Mouse (Mus musculus) neural tube, embryonic 11.5 days (tissue): ENCODE data around the gene Kcnq1. TPM values are rescaled to one million over a fixed set of nuclear protein-coding genes. Genes with fewer than 3 reads are reported as not detected.

Experiments
- ATAC-seq: fragments of 200-750 bp; cut with Nextera tagmentation; 2 replicates; pipeline ENCODE4 v1.8.0; 2017; ENCODE audit warnings: moderate number of reproducible peaks, mild to moderate bottlenecking, moderate TSS enrichment, moderate library complexity; ENCODE audit not compliant: insufficient read depth, low FRiP score, low TSS enrichment
- DNase-seq: peaks from one replicate; pipeline ENCODE4 v3.0.0-alpha.2; 2015; ENCODE audit warnings: low spot score
- H3K27ac ChIP-seq: fragments of 300-500 bp; sonication (generic); 2 replicates; pipeline ENCODE4 v1.5.1; 2014; ENCODE audit warnings: low read depth, mild to moderate bottlenecking, low read length
- H3K27me3 ChIP-seq: fragments of 300-500 bp; sonication (generic); 2 replicates; pipeline ENCODE4 v1.6.1; 2014; ENCODE audit warnings: mild to moderate bottlenecking, low read length, mixed read lengths; ENCODE audit not compliant: control insufficient read depth, insufficient read depth
- H3K36me3 ChIP-seq: fragments of 300-500 bp; sonication (generic); 2 replicates; pipeline ENCODE4 v1.6.1; 2014; ENCODE audit warnings: mild to moderate bottlenecking, low read length, moderate library complexity, mixed read lengths; ENCODE audit not compliant: control insufficient read depth, insufficient read depth
- H3K4me1 ChIP-seq: fragments of 300-500 bp; sonication (generic); 2 replicates; pipeline ENCODE4 v1.6.1; 2014; ENCODE audit warnings: low read length, mixed read lengths; ENCODE audit not compliant: control insufficient read depth, insufficient read depth
- H3K4me2 ChIP-seq: fragments of 300-500 bp; sonication (generic); 2 replicates; pipeline ENCODE4 v1.6.1; 2014; ENCODE audit warnings: low read depth, mild to moderate bottlenecking, moderate library complexity
- H3K4me3 ChIP-seq: fragments of 300-500 bp; sonication (generic); 2 replicates; pipeline ENCODE4 v1.5.1; 2014; ENCODE audit warnings: low read depth, low read length
- H3K9ac ChIP-seq: fragments of 300-500 bp; sonication (generic); 2 replicates; pipeline ENCODE4 v1.6.1; 2014; ENCODE audit warnings: mild to moderate bottlenecking, low read length
- H3K9me3 ChIP-seq: fragments of 300-500 bp; sonication (generic); 2 replicates; pipeline ENCODE4 v1.6.1; 2016; ENCODE audit warnings: low read length; ENCODE audit not compliant: control insufficient read depth
- WGBS: fragments of 180-500 bp; shearing (Covaris S2); extraction: QIAGEN DNeasy Blood & Tissue Kit; methylation state at CpG from one replicate; pipeline ENCODE4 v1.1.7; 2014; 5-methylcytosine and 5-hydroxymethylcytosine counted together
- polyA plus RNA-seq: library from polyadenylated mRNA; unstranded; fragments of >200 nt; fragmentation: Nextera tagmentation; extraction: Ambion mirVana; gene quantifications from 2 replicates; pipeline ENCODE4 v1.2.1, GENCODE M21; 2014

Kcnq1 gene
- polyA plus RNA-seq: 1.6 and 1.7 TPM in 2 replicates

DNA sequence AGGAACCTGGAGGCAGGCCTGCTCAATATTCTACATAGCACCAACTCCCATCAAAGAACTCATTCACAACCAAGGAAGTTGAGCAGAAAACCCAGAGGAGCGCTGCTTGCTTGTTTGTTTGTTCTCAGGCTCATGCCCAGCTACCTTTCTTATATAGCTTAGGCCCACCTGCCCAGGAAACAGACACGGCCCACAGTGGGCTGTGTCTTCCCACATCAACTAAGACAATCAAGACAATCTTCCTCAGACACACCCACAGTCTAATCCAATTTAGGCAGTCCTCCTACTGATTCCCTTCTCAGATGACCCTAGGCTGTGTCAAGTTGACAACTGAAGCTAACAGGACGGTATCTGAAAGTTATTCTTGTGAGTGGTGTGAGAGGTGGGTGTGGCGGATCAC, at the start of gene Kcnq1:
Kcnq1 (plus strand) TSS at position 301 of the 400 bp plus-strand sequence.
- peaks cover 36% of the 10 kb centered on the region for H3K27me3 ChIP-seq
- ATAC-seq (no peak), DNase-seq (no peak)
- peak within 1 kb of the TSS; percentile 42 for H3K4me2 ChIP-seq
- no peaks in the 10 kb centered on the region for H3K9me3 ChIP-seq
- H3K9ac ChIP-seq: no peak within 1 kb of the TSS
- 75% methylated on average over 4 of the region's 4 CpGs for WGBS
- peak within 1 kb of the TSS; percentile 24 for H3K4me3 ChIP-seq
- H3K4me1 ChIP-seq: 0 out of 2 replicates have a peak, but pooled peaks cover 7% of the 10 kb centered on the region
- no peaks in the 10 kb centered on the region for H3K36me3 ChIP-seq
- no peak within 1 kb of the TSS for H3K27ac ChIP-seq

DNA sequence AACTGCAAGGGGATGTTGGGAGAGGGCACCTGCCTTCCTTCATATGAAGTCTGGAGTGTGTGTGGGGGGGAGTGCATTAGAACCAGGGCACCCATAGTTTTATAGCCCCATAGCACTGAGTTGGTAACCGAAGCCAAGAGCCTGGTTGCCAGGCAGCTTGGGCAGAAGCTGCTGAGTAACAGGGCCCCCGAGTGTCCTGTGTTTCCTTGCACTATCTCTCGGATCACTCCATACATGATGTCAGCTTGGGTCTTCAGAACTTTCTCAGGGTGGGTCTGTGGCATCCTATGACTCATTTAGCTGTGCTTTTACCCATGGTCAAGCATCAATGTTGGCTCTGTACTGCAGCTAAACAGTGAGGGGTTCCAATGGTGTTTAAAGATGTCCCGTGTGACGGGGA, 49.1 kb upstream of the Kcnq1 start:
- peaks cover 13% of the 10 kb centered on the region for H3K4me1 ChIP-seq
- H3K9me3 ChIP-seq: no peaks in the 10 kb centered on the region
- H3K36me3 ChIP-seq: peaks cover 2% of the 10 kb centered on the region; the same call in 1 of the 2 replicates
- H3K27me3 ChIP-seq: no peaks in the 10 kb centered on the region
- WGBS: 87% methylated on average over 5 of the region's 5 CpGs
- DNase-seq (no peak), ATAC-seq (no peak)
- H3K4me2 ChIP-seq: no peak overlapping the region
- no peak overlapping the region for H3K27ac ChIP-seq
- H3K4me3 ChIP-seq: no peak overlapping the region
- H3K9ac ChIP-seq: no peak overlapping the region

DNA sequence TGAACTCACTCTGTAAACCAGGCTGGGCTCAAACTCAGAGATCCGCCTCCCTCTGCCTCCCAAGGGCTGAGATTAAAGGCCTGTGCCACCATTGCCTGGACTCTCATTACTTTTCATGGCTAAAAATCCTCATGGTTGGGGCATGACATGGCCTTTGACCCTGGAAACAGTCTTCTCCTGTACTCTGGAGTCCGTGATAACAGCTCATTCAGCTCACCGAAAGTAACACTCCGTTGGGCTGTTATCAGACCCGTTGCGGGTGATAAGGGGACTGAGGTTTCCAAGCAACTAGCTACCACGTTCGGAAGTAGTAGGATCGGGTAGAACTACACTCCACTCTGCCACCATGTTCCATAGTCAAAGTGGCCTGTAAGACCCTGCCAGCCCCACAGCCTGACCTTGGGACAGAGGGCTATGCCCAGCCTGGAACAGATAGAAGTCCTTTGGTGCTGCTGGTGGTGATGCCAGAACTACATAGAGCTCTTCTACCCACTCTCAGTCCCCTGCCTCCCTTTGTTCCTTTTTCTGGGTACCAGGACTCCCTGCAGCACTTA, 48.4 kb upstream of the Kcnq1 start:
- 89% methylated on average over 9 of the region's 9 CpGs for WGBS
- Histone ChIP-seq H3K9me3 (no peaks in the 10 kb centered on the region), H3K27ac (no peak overlapping the region; the same call in 1 of the 2 replicates), H3K36me3 (peaks cover 7% of the 10 kb centered on the region; the same call in 1 of the 2 replicates), H3K9ac (no peak overlapping the region), H3K27me3 (no peaks in the 10 kb centered on the region), H3K4me1 (peaks cover 13% of the 10 kb centered on the region), H3K4me2 (no peak overlapping the region), H3K4me3 (no peak overlapping the region)
- DNase-seq (no peak), ATAC-seq (no peak)

DNA sequence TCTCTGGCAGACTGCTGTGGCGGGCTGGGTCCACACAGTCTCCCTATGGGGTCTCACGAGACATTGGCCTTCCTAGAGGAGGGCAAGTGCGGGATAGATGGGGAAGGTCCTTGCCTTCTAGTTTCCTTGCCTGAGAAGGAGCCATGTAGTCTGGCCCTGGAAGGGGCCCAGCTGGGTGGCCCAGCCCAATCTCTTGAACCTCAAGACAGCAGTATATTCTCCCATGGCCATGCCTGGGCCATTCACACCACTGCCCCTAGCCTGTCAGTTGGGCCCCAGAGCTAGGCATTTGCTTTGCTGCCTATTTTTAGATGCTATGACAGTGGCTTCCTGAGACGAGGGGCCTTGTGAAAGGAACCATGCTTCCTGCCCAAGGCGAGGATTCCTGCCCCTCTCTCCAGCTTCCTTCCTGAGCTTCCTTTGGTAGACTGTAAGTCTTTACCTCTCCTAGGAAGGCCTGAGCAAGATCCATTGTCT, 47.9 kb upstream of the Kcnq1 start:
- ATAC-seq (no peak), DNase-seq (no peak)
- H3K9me3 ChIP-seq: no peaks in the 10 kb centered on the region
- peaks cover 9% of the 10 kb centered on the region for H3K36me3 ChIP-seq
- no peak overlapping the region for H3K4me2 ChIP-seq
- H3K9ac ChIP-seq: no peak overlapping the region
- H3K27me3 ChIP-seq: no peaks in the 10 kb centered on the region
- WGBS: 74% methylated on average over 5 of the region's 5 CpGs
- peaks cover 13% of the 10 kb centered on the region for H3K4me1 ChIP-seq
- H3K27ac ChIP-seq: no peak overlapping the region; the same call in 1 of the 2 replicates
- H3K4me3 ChIP-seq: no peak overlapping the region

DNA sequence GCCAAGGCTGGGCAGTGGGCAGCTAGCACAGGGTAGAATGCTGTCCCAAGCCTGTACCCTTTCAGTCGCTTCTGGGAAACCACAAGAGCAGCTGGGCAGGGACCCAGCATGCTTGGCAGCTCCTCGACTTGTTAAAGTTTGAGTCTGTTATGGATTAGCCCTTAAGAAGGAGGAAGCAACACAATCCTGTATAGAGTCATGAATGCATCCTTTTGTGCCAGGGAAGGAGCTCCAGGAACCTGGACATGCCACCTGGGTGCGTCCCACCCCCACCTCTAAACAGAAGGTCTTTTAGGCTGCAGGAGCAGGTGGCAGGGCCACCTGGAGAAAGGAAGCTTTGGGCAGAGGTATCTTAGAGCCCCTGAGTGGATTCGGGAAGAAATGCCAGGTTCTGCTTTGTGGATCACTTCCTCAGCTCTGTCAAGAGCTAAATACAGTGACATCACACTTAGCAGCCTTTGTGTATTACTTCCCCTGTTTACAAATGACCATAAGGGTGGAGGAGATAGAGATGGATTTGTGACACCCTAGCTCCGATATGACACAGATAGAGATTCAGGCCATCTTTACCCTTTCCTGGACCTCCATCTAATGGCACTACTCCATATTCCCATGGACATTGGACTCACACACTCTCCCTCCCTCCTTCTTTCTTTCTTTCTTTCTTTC, 46.8 kb upstream of the Kcnq1 start:
- peaks cover 18% of the 10 kb centered on the region for H3K36me3 ChIP-seq
- no peak overlapping the region for H3K27ac ChIP-seq
- ATAC-seq: no peak

DNA sequence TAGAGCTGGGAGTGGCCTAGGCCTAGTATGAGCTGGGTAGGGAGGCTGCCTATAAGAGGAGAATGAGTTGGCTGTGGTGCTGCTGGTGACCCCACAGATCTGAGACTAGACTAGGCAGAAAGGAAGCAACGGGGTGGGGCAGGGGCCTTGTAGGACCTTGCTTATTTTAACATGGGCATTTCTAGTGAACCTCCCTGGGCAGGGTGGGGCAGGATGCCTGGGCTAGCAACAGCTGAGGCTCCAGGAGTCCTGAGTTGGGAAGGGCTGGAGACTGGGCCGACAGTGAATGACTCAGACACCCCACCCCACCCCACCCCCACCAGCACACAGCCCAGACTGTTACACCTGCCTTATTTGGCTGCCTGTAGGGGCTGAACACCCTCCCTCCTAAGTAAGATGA, 43.5 kb upstream of the Kcnq1 start:
- Histone ChIP-seq H3K4me3 (no peak overlapping the region), H3K9me3 (no peaks in the 10 kb centered on the region), H3K36me3 (peaks cover 35% of the 10 kb centered on the region), H3K27me3 (no peaks in the 10 kb centered on the region), H3K27ac (no peak overlapping the region), H3K4me1 (peaks cover under 1% of the 10 kb centered on the region; the same call in 1 of the 2 replicates), H3K9ac (no peak overlapping the region), H3K4me2 (no peak overlapping the region)
- DNase-seq (no peak), ATAC-seq (no peak)
- 83% methylated on average over 2 of the region's 2 CpGs for WGBS

More for the DNA sequence above, 46.8 kb upstream of the Kcnq1 start:
- DNase-seq: no peak
- Histone ChIP-seq H3K4me1 (peaks cover 7% of the 10 kb centered on the region), H3K9ac (no peak overlapping the region), H3K9me3 (no peaks in the 10 kb centered on the region), H3K4me3 (no peak overlapping the region), H3K4me2 (no peak overlapping the region), H3K27me3 (no peaks in the 10 kb centered on the region)
- 87% methylated on average over 5 of the region's 5 CpGs for WGBS

DNA sequence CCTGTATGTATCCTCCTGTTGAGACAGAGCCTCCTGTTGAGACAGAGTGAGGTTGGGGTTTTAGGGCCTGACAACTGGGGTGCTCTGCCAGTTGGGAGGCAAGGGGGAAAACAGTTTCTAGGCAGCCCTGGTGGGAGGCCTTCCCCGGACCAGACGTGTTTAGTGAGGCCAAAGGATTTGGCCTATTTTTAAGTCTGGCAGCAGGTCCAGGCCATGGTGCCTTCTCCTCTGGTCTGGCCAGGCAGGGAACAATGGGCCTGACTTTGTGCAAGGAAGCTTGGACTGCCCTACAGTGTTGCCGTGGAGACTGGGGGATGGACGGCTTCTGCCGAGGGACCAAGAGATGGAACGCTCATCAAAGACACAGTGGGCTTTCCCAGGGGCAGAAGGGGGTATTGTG, 41.9 kb upstream of the Kcnq1 start:
- H3K36me3 ChIP-seq: peaks cover 35% of the 10 kb centered on the region

DNA sequence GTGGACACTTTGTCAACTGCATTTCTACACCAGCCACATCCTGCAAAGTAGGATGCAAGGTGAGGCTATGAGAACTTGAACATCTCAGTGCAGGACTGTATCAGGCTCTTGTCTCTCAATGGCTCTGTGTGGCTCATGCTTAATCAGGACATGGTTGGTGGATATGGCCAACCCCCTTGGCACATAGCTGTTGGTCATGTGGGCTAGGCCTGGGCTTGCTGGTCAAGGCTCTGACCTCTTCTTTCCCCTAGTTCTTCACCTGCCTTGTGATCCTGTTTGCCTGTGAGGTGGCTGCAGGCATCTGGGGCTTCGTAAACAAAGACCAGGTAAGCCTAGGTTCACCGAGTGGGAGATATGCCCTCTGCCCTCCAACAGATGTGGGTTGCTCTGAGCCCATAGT, 40.5 kb upstream of the Kcnq1 start:
- Histone ChIP-seq H3K9ac (no peak overlapping the region), H3K27ac (no peak overlapping the region), H3K4me2 (no peak overlapping the region), H3K9me3 (no peaks in the 10 kb centered on the region), H3K27me3 (no peaks in the 10 kb centered on the region), H3K4me1 (peaks cover 17% of the 10 kb centered on the region), H3K36me3 (peaks cover 35% of the 10 kb centered on the region), H3K4me3 (no peak overlapping the region)
- DNase-seq (no peak), ATAC-seq (no peak)
- 100% methylated on average over 2 of the region's 2 CpGs for WGBS

More for the DNA sequence above, 41.9 kb upstream of the Kcnq1 start:
- no peak overlapping the region for H3K9ac ChIP-seq
- no peaks in the 10 kb centered on the region for H3K9me3 ChIP-seq
- H3K4me2 ChIP-seq: no peak overlapping the region
- DNase-seq: no peak
- 60% methylated on average over 6 of the region's 6 CpGs for WGBS
- H3K27ac ChIP-seq: no peak overlapping the region
- no peak overlapping the region for H3K4me3 ChIP-seq
- H3K27me3 ChIP-seq: no peaks in the 10 kb centered on the region
- no peak for ATAC-seq
- peaks cover 10% of the 10 kb centered on the region for H3K4me1 ChIP-seq

DNA sequence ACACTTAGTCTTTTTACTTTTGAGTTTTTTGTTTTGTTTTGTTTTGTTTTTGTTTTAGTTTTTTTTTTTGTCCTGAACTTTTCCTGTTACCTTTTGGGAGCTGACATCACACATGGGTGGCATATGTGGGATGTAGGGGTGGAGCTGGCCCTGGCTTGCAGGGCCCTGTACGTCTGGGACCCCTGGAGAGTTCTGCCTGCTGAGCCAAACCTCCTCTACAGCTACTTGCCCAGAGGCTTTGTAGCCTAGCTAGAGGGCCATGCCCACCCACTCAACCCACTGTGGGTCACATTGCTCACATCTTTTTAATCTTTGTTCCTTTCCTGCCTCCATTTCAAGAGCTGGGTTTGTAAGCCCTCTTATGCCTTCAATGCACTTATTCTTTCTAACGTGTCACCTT, 38.7 kb upstream of the Kcnq1 start:
- DNase-seq (no peak), ATAC-seq (no peak)
- Histone ChIP-seq H3K27ac (peak overlapping the region; percentile 88; the same call in 1 of the 2 replicates), H3K36me3 (peaks cover 30% of the 10 kb centered on the region), H3K4me3 (no peak overlapping the region), H3K4me1 (peaks cover 18% of the 10 kb centered on the region), H3K9ac (no peak overlapping the region), H3K9me3 (no peaks in the 10 kb centered on the region), H3K4me2 (no peak overlapping the region), H3K27me3 (no peaks in the 10 kb centered on the region)
- WGBS: 72% methylated on average over 2 of the region's 2 CpGs
